Mouse (Mus musculus): Measurements from ENCODE around the gene Mmd. TPM values are rescaled to one million over a fixed set of nuclear protein-coding genes. Genes with fewer than 3 reads are reported as not detected.

Mmd gene
- 10 to 100 TPM; 35.9 to 38.2 TPM for total RNA-seq (2021)
- long read RNA-seq, experiment 1, transcript Mmd-201 (7 exons, 2,677 nt): major isoform, 21 of 36 reads
- long read RNA-seq, experiment 1, partial matches to known transcripts: 12 of 36 reads
- long read RNA-seq, experiment 1, other reads (novel, unspliced or antisense): 3 of 36 reads
- long read RNA-seq, experiment 2, transcript Mmd-201 (7 exons, 2,677 nt): major isoform, 18 of 27 reads
- long read RNA-seq, experiment 2, partial matches to known transcripts: 4 of 27 reads
- long read RNA-seq, experiment 2, other reads (novel, unspliced or antisense): 5 of 27 reads

- intact Hi-C loops (cut with DNase I): no loop called here
- peak; percentile 98 for DNase-seq
These were observed at the start of gene Mmd for GRCm38 (mm10) chr11:90249025-90249650. Gene Mmd, plus strand, starts transcription at chr11:90249456.

GRCm38 (mm10) chr11:90200826-90201225 is 48.4 kb upstream of the Mmd start:
- intact Hi-C loops (cut with DNase I): no loop called here
- no peak for DNase-seq

DNA sequence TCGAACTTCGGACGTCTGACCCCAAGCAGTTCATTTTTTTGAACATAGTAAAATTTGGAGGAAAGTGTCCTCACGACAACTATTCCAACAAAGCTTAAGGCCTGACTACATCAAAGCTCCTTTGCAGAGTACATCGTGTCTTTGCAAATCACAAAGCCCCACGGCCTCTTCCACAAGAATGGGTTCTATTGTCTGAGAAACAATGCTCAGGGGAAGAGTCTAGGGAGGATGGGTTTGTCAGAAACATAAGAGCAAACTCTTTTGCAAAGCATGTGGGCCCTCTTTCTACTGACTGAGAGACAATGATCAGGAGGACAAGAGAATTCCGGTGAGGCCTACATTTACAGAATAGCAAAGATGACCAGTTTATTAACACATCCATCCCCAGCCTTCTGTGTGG is 35.0 kb upstream of the Mmd start:
- DNase-seq: no peak
- intact Hi-C loops (cut with DNase I): no loop called here

GRCm38 (mm10) chr11:90220022-90220645 is 29.1 kb upstream of the Mmd start:
- no peak for DNase-seq

GRCm38 (mm10) chr11:90220750-90221149 is 28.5 kb upstream of the Mmd start:
- no peak for DNase-seq
- intact Hi-C loops (cut with DNase I): no loop called here

More at GRCm38 (mm10) chr11:90220022-90220645, 29.1 kb upstream of the Mmd start:
- intact Hi-C loops (cut with DNase I): no loop called here

GRCm38 (mm10) chr11:90224914-90225470 is 24.3 kb upstream of the Mmd start:
- peak; percentile 13 to 16 for DNase-seq
- intact Hi-C loops (cut with DNase I): no loop called here

- no peak for DNase-seq
- intact Hi-C loops (cut with DNase I): no loop called here
These were observed 22.0 kb upstream of the Mmd start for GRCm38 (mm10) chr11:90227000-90227922.

GRCm38 (mm10) chr11:90228251-90228949 is 20.9 kb upstream of the Mmd start:
- intact Hi-C loops (cut with DNase I): no loop called here
- no peak for DNase-seq

GRCm38 (mm10) chr11:90229800-90230199 is 19.5 kb upstream of the Mmd start:
- no peak for DNase-seq
- intact Hi-C loops (cut with DNase I): no loop called here

- DNase-seq: no peak
- intact Hi-C loops (cut with DNase I): no loop called here
These were observed 18.6 kb upstream of the Mmd start for GRCm38 (mm10) chr11:90230671-90231070.

GRCm38 (mm10) chr11:90231631-90232030 is 17.6 kb upstream of the Mmd start:
- intact Hi-C loops (cut with DNase I): no loop called here
- DNase-seq: no peak

DNA sequence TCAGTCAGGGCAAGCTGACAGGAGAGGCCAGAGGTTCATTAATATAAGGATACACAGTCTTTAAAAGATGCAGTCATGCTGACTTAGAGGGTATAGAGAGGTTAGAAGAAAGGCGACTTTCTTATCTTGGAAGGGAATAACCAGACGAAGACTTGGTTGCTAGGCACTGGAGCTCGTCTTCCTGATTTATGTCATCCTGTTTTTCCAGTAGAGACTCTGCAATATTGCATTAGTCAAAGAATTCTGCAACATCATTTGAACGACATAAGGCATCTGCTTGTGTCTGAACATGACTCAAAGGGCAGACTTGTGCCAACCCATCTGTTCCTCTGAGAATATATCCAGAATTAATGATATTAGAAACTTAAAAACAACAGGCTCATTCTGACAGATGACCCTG is 16.6 kb upstream of the Mmd start:
- intact Hi-C loops (cut with DNase I): no loop called here

GRCm38 (mm10) chr11:90235221-90235620 is 14.0 kb upstream of the Mmd start:
- no peak for DNase-seq
- intact Hi-C loops (cut with DNase I): no loop called here

More for the DNA sequence above, 16.6 kb upstream of the Mmd start:
- DNase-seq: no peak

GRCm38 (mm10) chr11:90237616-90238015 is 11.6 kb upstream of the Mmd start:
- no peak for DNase-seq
- intact Hi-C loops (cut with DNase I): no loop called here

GRCm38 (mm10) chr11:90238657-90239056 is 10.6 kb upstream of the Mmd start:
- DNase-seq: no peak
- intact Hi-C loops (cut with DNase I): no loop called here

GRCm38 (mm10) chr11:90240652-90241330 is 8.5 kb upstream of the Mmd start:
- no peak for DNase-seq

GRCm38 (mm10) chr11:90241874-90242273 is 7.4 kb upstream of the Mmd start:
- intact Hi-C loops (cut with DNase I): no loop called here
- no peak for DNase-seq

More at GRCm38 (mm10) chr11:90240652-90241330, 8.5 kb upstream of the Mmd start:
- intact Hi-C loops (cut with DNase I): no loop called here

DNA sequence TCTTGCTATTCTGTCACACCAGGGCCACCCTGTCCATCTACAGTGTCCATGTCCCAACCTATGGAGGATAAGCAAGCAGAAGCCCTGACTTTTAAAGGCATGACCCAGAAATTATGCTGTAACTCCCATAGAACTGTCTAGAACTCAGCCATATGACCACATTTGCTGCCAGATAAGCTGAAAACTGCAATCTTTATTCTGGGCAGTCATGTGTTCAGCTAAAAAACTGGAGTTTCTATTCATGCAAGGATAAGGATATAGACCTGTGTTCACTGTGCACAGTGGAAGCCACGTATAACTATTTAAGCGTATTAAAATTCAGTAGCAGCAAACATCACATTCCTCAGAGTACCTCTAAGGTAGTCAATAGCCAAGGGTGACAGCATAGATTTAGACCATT is 6.0 kb upstream of the Mmd start:
- no peak for DNase-seq
- intact Hi-C loops (cut with DNase I): no loop called here

DNA sequence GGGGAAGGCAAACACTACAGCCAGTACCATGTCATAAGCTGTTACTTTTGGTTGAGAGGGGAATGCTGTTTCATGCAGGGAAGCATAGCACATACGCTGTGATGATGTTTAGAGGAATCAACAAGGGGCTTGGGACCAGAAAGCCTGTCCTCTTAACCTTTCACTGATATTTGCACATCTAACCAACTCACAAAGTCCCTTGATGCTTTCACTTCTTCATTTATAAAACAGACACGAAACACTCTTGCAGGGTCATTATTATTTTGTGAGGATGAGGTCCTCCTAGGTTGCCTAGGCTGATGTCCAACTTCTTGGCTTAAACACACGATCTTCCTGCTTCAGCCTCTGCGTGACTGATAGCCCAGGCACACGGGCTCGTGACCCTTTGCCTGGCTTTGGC is 3.6 kb upstream of the Mmd start:
- no peak for DNase-seq
- intact Hi-C loops (cut with DNase I): no loop called here

Data from heart, postnatal 14 days (tissue).